Mouse (Mus musculus): ENCODE measurements around the gene Ralgapa2. TPM values are rescaled to one million over a fixed set of nuclear protein-coding genes. Genes with fewer than 3 reads are reported as not detected.

The Ralgapa2 gene
- polyA plus RNA-seq, 1 experiment from 2014 or later: 3.6 TPM

DNA sequence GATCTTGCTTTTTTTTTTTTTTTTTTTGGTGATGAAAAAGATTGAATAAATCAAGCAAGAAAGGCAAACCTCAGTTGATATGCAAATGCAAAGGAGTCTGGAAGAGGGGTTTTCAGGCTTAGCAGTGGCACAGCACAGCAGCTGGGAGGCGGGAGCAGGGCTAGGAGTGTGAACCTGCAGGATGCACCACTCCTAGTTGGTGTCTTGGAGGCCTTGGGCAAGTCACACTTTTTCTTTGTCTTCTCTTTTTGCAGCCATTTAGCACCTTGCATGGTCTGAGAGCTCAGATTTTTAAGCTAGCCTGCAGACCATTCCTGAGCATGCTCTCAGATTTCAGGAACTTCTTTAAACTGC, 231.2 kb downstream of the Ralgapa2 start:
- Histone ChIP-seq H3K27ac (no peak overlapping the region), H3K4me2 (ENCODE audit: low read length) (no peak overlapping the region), H3K4me3 (replicated peaks; ENCODE audit: low read depth, low read length) (no peak overlapping the region), H3K27me3 (ENCODE audit: insufficient read depth, low read length) (no peaks in the 10 kb centered on the region), H3K4me1 (replicated peaks; ENCODE audit: insufficient read depth, low read length) (no peaks in the 10 kb centered on the region), H3K9me3 (replicated peaks; ENCODE audit: low read length) (no peaks in the 10 kb centered on the region), H3K36me3 (ENCODE audit: insufficient read depth, low read length) (no peaks in the 10 kb centered on the region), H3K9ac (ENCODE audit: low read depth, low read length) (no peak overlapping the region)
- 94% methylated on average over 1 of the region's 1 CpGs for WGBS
- DNase-seq (ENCODE audit: low spot score) (no peak), ATAC-seq (replicated peaks; ENCODE audit: low FRiP score, low read depth) (no peak)
- no peak for TF ChIP-seq CTCF (IDR thresholded peaks at IDR 0.05; ENCODE audit: low read depth)

DNA sequence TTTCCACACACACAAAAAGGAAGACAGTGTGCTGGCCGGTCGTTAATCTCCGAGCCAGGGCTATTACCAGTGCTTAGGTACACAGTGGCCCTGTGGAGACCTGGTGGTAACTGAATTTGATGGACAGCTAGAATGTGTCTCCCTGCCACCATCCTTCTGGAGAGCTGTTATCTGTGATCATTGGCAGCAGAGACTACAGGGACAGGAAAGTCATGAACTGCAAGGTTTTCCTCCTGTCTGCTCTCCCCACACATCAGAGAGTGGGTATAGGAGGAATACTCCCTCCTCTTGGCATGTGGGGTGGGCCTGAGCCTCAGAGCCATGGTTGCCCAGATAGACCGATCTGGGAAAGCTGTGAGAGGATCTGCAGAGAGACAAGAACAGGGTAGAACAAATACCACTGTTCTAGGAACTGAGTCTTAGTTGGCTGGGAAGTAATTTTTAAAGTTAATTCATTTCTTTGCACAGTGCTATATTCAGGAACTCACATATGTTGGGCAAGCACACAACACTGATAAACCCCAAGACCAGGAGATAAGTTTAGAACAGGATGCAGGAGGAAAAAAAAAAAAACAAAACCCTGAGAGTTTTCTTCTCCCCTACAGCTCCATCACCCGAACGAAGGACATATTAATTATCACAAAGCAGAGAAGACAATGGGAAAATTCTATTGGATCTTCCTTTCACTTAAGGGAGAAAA, 231.8 kb downstream of the Ralgapa2 start:
- WGBS: 56% methylated on average over 6 of the region's 6 CpGs

DNA sequence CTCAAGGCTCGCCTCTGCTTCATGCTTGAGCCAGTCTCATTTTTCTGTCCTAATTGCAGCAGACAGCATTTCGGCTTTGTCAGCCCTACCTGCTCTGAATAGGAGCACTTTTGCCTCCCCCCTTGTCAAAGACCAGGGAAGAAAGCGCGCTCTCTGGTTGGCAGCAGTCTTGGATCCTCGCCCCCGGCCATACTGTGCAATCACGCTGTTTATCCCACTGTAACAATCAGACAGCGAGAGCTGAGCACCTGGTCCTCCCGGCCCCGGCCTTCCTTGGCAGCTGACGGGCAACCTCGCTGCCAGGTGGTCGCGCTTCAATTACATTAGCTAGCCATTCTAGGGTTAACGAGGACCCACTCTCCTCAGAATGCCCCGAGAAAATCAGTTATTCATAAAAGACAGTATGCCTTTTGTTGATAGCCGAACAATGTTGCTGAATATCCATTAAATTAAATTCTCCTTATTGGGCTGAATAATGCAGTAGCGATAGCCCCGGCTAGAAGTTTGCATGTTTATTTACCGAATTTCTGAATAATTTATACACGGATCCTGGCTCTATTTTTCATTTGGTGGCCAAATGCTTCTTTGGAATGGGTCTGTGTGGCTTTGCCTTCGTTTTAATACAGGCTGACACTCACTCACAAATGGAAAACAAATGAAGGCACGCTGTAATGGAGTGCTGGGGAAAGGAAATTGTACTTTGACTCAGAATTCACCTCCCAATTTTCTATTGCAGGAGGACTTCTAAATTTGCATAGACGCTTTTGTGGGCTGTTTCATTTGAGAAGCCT, 232.5 kb downstream of the Ralgapa2 start:
- no peak overlapping the region for H3K9ac ChIP-seq (ENCODE audit: low read depth, low read length)
- ATAC-seq (replicated peaks; ENCODE audit: low FRiP score, low read depth) (no peak), DNase-seq (ENCODE audit: low spot score) (no peak)
- H3K4me1 ChIP-seq (replicated peaks; ENCODE audit: insufficient read depth, low read length): no peaks in the 10 kb centered on the region
- no peak for TF ChIP-seq CTCF (IDR thresholded peaks at IDR 0.05; ENCODE audit: low read depth)
- H3K9me3 ChIP-seq (replicated peaks; ENCODE audit: low read length): no peaks in the 10 kb centered on the region
- H3K4me2 ChIP-seq (ENCODE audit: low read length): no peak overlapping the region
- H3K4me3 ChIP-seq (replicated peaks; ENCODE audit: low read depth, low read length): no peak overlapping the region
- no peak overlapping the region for H3K27ac ChIP-seq
- WGBS: 56% methylated on average over 24 of the region's 24 CpGs
- H3K36me3 ChIP-seq (ENCODE audit: insufficient read depth, low read length): no peaks in the 10 kb centered on the region
- H3K27me3 ChIP-seq (ENCODE audit: insufficient read depth, low read length): no peaks in the 10 kb centered on the region

More for the DNA sequence above, 231.8 kb downstream of the Ralgapa2 start:
- TF ChIP-seq CTCF (IDR thresholded peaks at IDR 0.05; ENCODE audit: low read depth): no peak
- ATAC-seq (replicated peaks; ENCODE audit: low FRiP score, low read depth): no peak
- H3K4me1 ChIP-seq (replicated peaks; ENCODE audit: insufficient read depth, low read length): no peaks in the 10 kb centered on the region
- no peak overlapping the region for H3K4me3 ChIP-seq (replicated peaks; ENCODE audit: low read depth, low read length)
- no peak overlapping the region for H3K27ac ChIP-seq
- H3K36me3 ChIP-seq (ENCODE audit: insufficient read depth, low read length): no peaks in the 10 kb centered on the region
- H3K9me3 ChIP-seq (replicated peaks; ENCODE audit: low read length): no peaks in the 10 kb centered on the region
- no peak for DNase-seq (ENCODE audit: low spot score)
- H3K4me2 ChIP-seq (ENCODE audit: low read length): no peak overlapping the region
- no peak overlapping the region for H3K9ac ChIP-seq (ENCODE audit: low read depth, low read length)
- no peaks in the 10 kb centered on the region for H3K27me3 ChIP-seq (ENCODE audit: insufficient read depth, low read length)

DNA sequence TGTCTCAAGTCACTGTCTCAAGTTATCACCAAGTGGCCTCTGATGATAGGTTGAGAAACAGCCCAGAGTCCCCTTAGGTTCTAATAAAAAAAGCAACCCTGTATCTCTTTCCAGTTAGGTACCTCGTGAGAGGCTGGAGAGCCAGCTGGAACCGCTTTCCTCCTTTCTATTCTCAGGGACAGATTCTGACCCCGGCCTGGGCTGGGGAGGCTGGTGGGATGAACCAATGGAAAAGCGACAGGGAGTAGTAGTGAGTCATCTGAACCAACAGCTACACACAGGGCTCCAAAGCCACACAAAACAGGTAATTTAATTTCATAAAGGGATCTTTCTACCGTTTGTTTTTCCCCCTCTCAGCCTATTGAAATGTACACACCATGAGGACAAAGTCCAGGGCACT, 233.8 kb downstream of the Ralgapa2 start:
- no peak overlapping the region for H3K4me2 ChIP-seq (ENCODE audit: low read length)
- no peaks in the 10 kb centered on the region for H3K4me1 ChIP-seq (replicated peaks; ENCODE audit: insufficient read depth, low read length)
- ATAC-seq (replicated peaks; ENCODE audit: low FRiP score, low read depth) (peak; percentile 66; the same call in 1 of the 2 replicates), DNase-seq (ENCODE audit: low spot score) (no peak)
- H3K36me3 ChIP-seq (ENCODE audit: insufficient read depth, low read length): no peaks in the 10 kb centered on the region
- no peak for TF ChIP-seq CTCF (IDR thresholded peaks at IDR 0.05; ENCODE audit: low read depth)
- H3K9me3 ChIP-seq (replicated peaks; ENCODE audit: low read length): no peaks in the 10 kb centered on the region
- H3K4me3 ChIP-seq (replicated peaks; ENCODE audit: low read depth, low read length): no peak overlapping the region
- peak overlapping the region; percentile 19; the same call in 1 of the 2 replicates for H3K27ac ChIP-seq
- WGBS: 40% methylated on average over 5 of the region's 5 CpGs
- H3K27me3 ChIP-seq (ENCODE audit: insufficient read depth, low read length): no peaks in the 10 kb centered on the region
- H3K9ac ChIP-seq (ENCODE audit: low read depth, low read length): no peak overlapping the region

DNA sequence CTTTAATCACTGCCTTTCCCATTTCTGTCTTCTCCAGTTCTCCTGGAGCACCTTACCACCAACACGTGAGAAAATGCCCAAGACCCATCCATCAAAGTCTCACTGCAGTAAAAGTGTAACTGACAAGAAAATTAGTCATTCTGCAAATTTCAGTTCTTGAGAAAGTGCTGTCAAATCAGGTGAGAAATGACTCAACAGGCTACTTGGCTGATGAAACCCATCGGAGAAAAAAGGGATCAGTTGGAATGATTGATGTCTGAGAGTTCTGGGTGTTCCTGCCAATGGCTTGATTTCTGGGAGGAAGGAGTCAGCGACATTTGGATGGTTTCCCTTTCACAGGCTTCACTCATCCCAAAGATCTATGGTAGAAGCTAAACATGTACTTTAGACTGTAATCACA, 245.6 kb downstream of the Ralgapa2 start:
- Histone ChIP-seq H3K27me3 (ENCODE audit: insufficient read depth, low read length) (no peaks in the 10 kb centered on the region), H3K9ac (ENCODE audit: low read depth, low read length) (no peak overlapping the region), H3K9me3 (replicated peaks; ENCODE audit: low read length) (no peaks in the 10 kb centered on the region), H3K4me3 (replicated peaks; ENCODE audit: low read depth, low read length) (no peak overlapping the region), H3K27ac (no peak overlapping the region), H3K36me3 (ENCODE audit: insufficient read depth, low read length) (no peaks in the 10 kb centered on the region), H3K4me1 (replicated peaks; ENCODE audit: insufficient read depth, low read length) (no peaks in the 10 kb centered on the region), H3K4me2 (ENCODE audit: low read length) (no peak overlapping the region)
- DNase-seq (ENCODE audit: low spot score) (no peak), ATAC-seq (replicated peaks; ENCODE audit: low FRiP score, low read depth) (no peak)
- TF ChIP-seq CTCF (IDR thresholded peaks at IDR 0.05; ENCODE audit: low read depth): no peak
- 54% methylated on average over 3 of the region's 3 CpGs for WGBS

DNA sequence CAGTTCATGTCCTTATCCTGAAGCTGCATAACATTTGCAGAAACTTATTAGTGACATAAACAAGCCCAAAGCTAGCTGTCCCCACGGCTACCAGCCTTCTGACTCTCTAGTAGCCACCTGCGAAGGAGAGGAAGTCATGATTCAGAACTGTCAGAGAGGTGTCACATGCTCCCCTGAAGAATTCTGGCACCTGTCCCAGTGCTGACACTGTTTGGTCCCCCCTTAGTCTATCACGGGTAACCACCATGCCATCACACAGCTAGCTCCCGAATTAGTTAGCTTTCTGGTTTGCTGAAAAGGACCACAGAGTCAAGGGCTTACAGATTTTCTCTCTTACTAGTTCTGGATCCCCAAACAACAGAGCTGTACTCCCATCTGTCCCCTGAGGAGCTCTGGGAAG, 247.1 kb downstream of the Ralgapa2 start:
- Histone ChIP-seq H3K27me3 (ENCODE audit: insufficient read depth, low read length) (no peaks in the 10 kb centered on the region), H3K4me1 (replicated peaks; ENCODE audit: insufficient read depth, low read length) (no peaks in the 10 kb centered on the region), H3K4me3 (replicated peaks; ENCODE audit: low read depth, low read length) (no peak overlapping the region), H3K9me3 (replicated peaks; ENCODE audit: low read length) (no peaks in the 10 kb centered on the region), H3K9ac (ENCODE audit: low read depth, low read length) (no peak overlapping the region), H3K36me3 (ENCODE audit: insufficient read depth, low read length) (no peaks in the 10 kb centered on the region), H3K4me2 (ENCODE audit: low read length) (no peak overlapping the region), H3K27ac (no peak overlapping the region)
- 45% methylated on average over 4 of the region's 4 CpGs for WGBS
- ATAC-seq (replicated peaks; ENCODE audit: low FRiP score, low read depth) (no peak), DNase-seq (ENCODE audit: low spot score) (no peak)
- TF ChIP-seq CTCF (IDR thresholded peaks at IDR 0.05; ENCODE audit: low read depth): no peak

All from kidney, postnatal 0 days (tissue).